ENCODE assay signal across 13 mouse cellular contexts in the genomic region with DNA sequence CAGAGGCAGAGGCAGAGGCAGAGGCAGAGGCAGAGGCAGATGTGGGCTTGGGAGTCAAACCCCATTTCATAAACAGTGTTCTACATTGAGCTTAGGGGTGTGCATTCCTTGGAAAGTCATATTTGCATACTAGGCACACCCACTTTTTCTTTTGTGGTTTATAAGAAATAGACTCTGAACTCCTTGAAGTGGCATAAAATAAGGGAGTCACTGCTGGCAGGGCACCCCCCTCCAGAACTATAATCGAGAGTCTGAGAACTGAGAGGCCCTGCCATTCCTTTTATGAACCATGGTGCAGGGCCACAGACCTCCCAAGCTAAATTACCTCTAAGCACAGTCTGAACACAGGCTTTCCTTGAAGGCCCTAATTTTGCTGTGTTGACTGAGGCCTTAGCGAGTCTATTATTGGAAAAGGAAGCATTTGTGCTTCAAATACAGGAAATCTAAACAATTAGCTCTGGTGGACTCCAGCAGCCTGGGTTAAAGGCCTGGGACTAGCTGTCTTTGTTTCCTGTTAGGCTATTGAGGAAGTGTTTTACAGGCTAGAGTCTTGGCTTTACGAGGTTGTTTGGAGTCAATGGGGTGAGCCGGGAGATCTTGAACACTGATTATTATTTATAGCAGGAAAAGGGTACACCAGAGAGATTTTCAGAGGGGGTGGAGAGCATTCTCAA. TPM values are rescaled to one million over a fixed set of nuclear protein-coding genes. Genes with fewer than 3 reads are reported as not detected.
DNase-seq lines count a peak whose midpoint lies in the region; ATAC-seq lines count a peak whose summit lies in the region.
"Had no signal": no experiment of that assay in that cellular context is flagged by ENCODE, and none has a peak within 500 bp of the region (broad histone marks: within the 10 kb centered on the region; RNA-seq: fewer than 3 reads in every experiment).

No protein-coding gene starts in this region.

- H3K9me3 ChIP-seq in stomach, embryonic 15.5 days = no peaks in the 10 kb centered on the region
- H3K9me3 ChIP-seq: embryonic facial prominence, embryonic 12.5 days; forebrain, embryonic 15.5 days; midbrain, embryonic 13.5 days had no signal

- H3K36me3 ChIP-seq in stomach, embryonic 15.5 days = no peaks in the 10 kb centered on the region
- H3K36me3 ChIP-seq: embryonic facial prominence, embryonic 12.5 days; forebrain, embryonic 15.5 days; midbrain, embryonic 13.5 days had no signal

- H3K27ac ChIP-seq in stomach, embryonic 15.5 days = peak overlapping the region; percentile 42; the same call in 1 of the 2 replicates
- H3K27ac ChIP-seq: embryonic facial prominence, embryonic 12.5 days; forebrain, embryonic 15.5 days; left cerebral cortex, adult 2 months; midbrain, embryonic 13.5 days had no signal

- no peaks in the 10 kb centered on the region for H3K27me3 ChIP-seq in stomach, embryonic 15.5 days (replicated peaks)
- H3K27me3 ChIP-seq: embryonic facial prominence, embryonic 12.5 days; forebrain, embryonic 15.5 days; midbrain, embryonic 13.5 days had no signal

- H3K9ac ChIP-seq in stomach, embryonic 15.5 days = no peak overlapping the region
- H3K9ac ChIP-seq: embryonic facial prominence, embryonic 12.5 days; forebrain, embryonic 15.5 days; midbrain, embryonic 13.5 days had no signal

- H3K4me3 ChIP-seq in stomach, embryonic 15.5 days (replicated peaks) = no peak overlapping the region
- H3K4me3 ChIP-seq: embryonic facial prominence, embryonic 12.5 days; forebrain, embryonic 15.5 days; left cerebral cortex, adult 2 months; midbrain, embryonic 13.5 days had no signal

- H3K4me2 ChIP-seq in stomach, embryonic 15.5 days = no peak overlapping the region
- H3K4me2 ChIP-seq: embryonic facial prominence, embryonic 12.5 days; forebrain, embryonic 15.5 days; midbrain, embryonic 13.5 days had no signal

- ATAC-seq in hematopoietic stem cell, adult 5-6 weeks (replicated peaks in 1 of 2; ENCODE audit: insufficient read depth in 1 of 2, low FRiP score in 2 of 2, low TSS enrichment in 1 of 2, low read depth in 1 of 2, poor library complexity in 2 of 2, severe bottlenecking in 2 of 2) = peak; percentile 36 to 80; a peak in 2 of 4 replicates
- 0 out of 2 replicates have a peak, but pooled peaks have one; percentile 30 for ATAC-seq in stomach, embryonic 15.5 days (ENCODE audit: insufficient read depth, low FRiP score, low read depth)
- ATAC-seq: forebrain, embryonic 15.5 days; midbrain, embryonic 13.5 days had no signal

- no peaks in the 10 kb centered on the region for H3K4me1 ChIP-seq in stomach, embryonic 15.5 days
- H3K4me1 ChIP-seq: embryonic facial prominence, embryonic 12.5 days; forebrain, embryonic 15.5 days; midbrain, embryonic 13.5 days had no signal

- intact Hi-C loops in heart, postnatal 36 days (cut with DNase I) = no loop called here

- WGBS in stomach, embryonic 15.5 days = 44% methylated on average over 4 of the region's 4 CpGs

- DNase-seq in heart, adult 9 months (ENCODE audit: low spot score in 2 of 2) = peak; percentile 21 to 56
- no peak for DNase-seq in heart, postnatal 36 days
- peak; percentile 37 for DNase-seq in kidney, postnatal 10 days
- no peak for DNase-seq in frontal cortex, postnatal 10 days (ENCODE audit: low spot score in 2 of 2)
- no peak for DNase-seq in thymus, postnatal 10 days (ENCODE audit: low spot score in 2 of 2)
- DNase-seq in T-cell, adult 2 months (ENCODE audit: low spot score) = no peak
- DNase-seq: adrenal gland, postnatal 10 days had no signal

RNA-seq across cellular contexts. Expression of gene Dock7, which starts 31.3 kb away (rescaled TPM):
- 10 to 100 TPM in 1 of 2 experiments, 1 to 10 TPM in 1; 9.0 to 11.8 TPM for total RNA-seq in heart, postnatal 36 days (2021)
- 63.0 and 72.2 TPM in 2 replicates for total RNA-seq in hematopoietic stem cell, adult 5-6 weeks (2017)
- polyA plus RNA-seq in stomach, embryonic 15.5 days (2015; fragmentation: Nextera tagmentation; extraction: Ambion mirVana) = 41.7 and 48.8 TPM in 2 replicates

RNA-seq across cellular contexts. Expression of gene Atg4c, which starts 41.7 kb away (rescaled TPM):
- total RNA-seq in heart, postnatal 36 days (2021) = 1 to 10 TPM; 4.6 to 5.5 TPM
- total RNA-seq in hematopoietic stem cell, adult 5-6 weeks (2017) = 12.3 and 15.5 TPM in 2 replicates
- 11.8 and 12.5 TPM in 2 replicates for polyA plus RNA-seq in stomach, embryonic 15.5 days (2015; fragmentation: Nextera tagmentation; extraction: Ambion mirVana)

Comparison
In these comparisons a context has a peak if more than half of its experiments do, and no peak if none do; other contexts are left out.
1. DNase-seq: peak in heart, adult 9 months (2 of 2) and kidney, postnatal 10 days (single experiment); none in heart, postnatal 36 days (0 of 2), frontal cortex, postnatal 10 days (0 of 2), thymus, postnatal 10 days (0 of 2) and T-cell, adult 2 months (single experiment).